Mouse (Mus musculus) olfactory bulb, adult 2 months (tissue): ENCODE results near the gene Adamtsl3.

Experiments
- CTCF ChIP-seq: fragments of 200-500 bp; IDR thresholded peaks from 2 replicates; pipeline ENCODE4 v1.5.1; 2012; ENCODE audit warnings: low read depth, mild to moderate bottlenecking, low read length, moderate library complexity; ENCODE audit not compliant: insufficient read depth
- POLR2A ChIP-seq: fragments of 200-500 bp; IDR thresholded peaks from 2 replicates; pipeline ENCODE4 v1.6.1; 2012; ENCODE audit warnings: mild to moderate bottlenecking, low read depth, low read length, moderate library complexity; ENCODE audit not compliant: insufficient read depth

DNA sequence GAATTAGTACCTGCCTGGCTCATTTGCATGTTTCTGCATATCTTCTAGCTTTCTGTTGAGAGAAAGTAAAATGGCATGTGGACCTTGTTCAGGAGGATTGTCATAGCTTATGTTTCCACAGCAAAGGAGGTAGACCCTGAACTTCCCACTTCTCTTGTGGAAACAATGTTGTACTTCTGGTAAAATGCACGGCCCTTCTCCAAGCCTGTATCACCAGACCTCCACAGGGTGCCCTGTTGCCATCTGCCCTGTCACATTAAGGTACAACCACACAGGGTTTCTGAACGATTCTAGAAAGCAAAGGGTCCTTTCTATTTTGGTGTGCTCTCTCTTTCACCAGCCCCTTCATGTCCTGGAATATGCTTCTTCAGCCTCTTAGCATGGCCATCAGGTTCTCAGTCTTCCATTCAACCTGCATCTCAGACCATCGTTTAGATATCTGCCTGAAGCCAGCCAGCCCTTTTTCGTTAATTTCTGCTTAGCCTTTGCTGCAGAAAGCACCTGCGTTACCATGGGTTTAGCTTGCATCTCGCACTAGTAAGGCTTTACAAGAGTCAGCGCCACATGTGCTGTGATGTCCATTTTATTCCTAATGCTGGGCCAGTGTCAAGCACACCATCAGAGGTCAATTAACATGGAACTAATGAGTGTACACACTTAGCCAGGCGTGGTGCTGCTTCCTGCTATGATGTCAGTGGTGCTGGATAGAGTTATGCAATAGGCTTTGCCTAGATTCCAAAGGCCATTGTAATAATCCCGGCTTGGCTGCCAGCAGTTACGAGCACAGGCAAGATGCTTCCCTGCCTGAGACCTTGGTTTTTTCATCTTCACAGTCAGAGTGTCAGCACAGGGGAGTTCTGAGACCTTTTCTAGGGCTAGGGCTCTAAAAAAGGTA lies 143.6 kb downstream of the Adamtsl3 start:
- TF ChIP-seq POLR2A (no peak), CTCF (no peak)
